Mouse (Mus musculus): Measurements from ENCODE around the gene Hbb-bh1. TPM values are rescaled to one million over a fixed set of nuclear protein-coding genes. Genes with fewer than 3 reads are reported as not detected.

Gene Hbb-bh1
- total and polyA plus RNA-seq, 3 experiments, result 0.15 TPM; not detected in 2

- peak; percentile 77 for DNase-seq (ENCODE audit: low read depth, low spot score)
- Histone ChIP-seq H3K36me3 (ENCODE audit: control insufficient read depth in 1 of 2, insufficient read depth in 2 of 2, low read length in 2 of 2) (peaks cover 0 to 25% of the 10 kb centered on the region in 2 experiments; a peak in 2 of 4 replicates), H3K27ac (ENCODE audit: control insufficient read depth, low read depth, low read length) (no peak overlapping the region), H3K79me2 (ENCODE audit: control insufficient read depth, insufficient read depth, low read length, poor library complexity) (no peaks in the 10 kb centered on the region; the same call in 1 of the 2 replicates), H3K9ac (ENCODE audit: control insufficient read depth, low read depth, low read length, poor library complexity, severe bottlenecking) (no peak overlapping the region), H3K4me1 (ENCODE audit: control insufficient read depth in 1 of 2, insufficient read depth in 2 of 2, low read length in 2 of 2) (peaks cover 15 to 28% of the 10 kb centered on the region in 2 experiments), H3K4me3 (ENCODE audit: control insufficient read depth in 1 of 2, insufficient read depth in 1 of 2, low read depth in 2 of 2, low read length in 2 of 2) (no peak overlapping the region), H3K9me3 (replicated peaks; ENCODE audit: insufficient read depth, low read length) (no peaks in the 10 kb centered on the region), H3K27me3 (ENCODE audit: control insufficient read depth in 1 of 2, insufficient read depth in 2 of 2, low read length in 2 of 2) (no peaks in the 10 kb centered on the region)
- TF ChIP-seq SMC3 (IDR thresholded peaks at IDR 0.05; ENCODE audit: low read depth, low read length), result peak; percentile 79
- TF ChIP-seq HCFC1 (IDR thresholded peaks at IDR 0.05; ENCODE audit: low read depth, low read length), result no peak
- peak; percentile 91 for TF ChIP-seq ZC3H11A (IDR thresholded peaks at IDR 0.05; ENCODE audit: low read depth, low read length)
- peak; percentile 76 for TF ChIP-seq RAD21 (IDR thresholded peaks at IDR 0.05; ENCODE audit: low read depth, low read length)
- TF ChIP-seq CTCF (IDR thresholded peaks at IDR 0.05 in 2 of 3, conservative IDR thresholded peaks at IDR 0.05 in 1 of 3; ENCODE audit: control insufficient read depth in 1 of 3, insufficient read depth in 1 of 3, low read depth in 2 of 3, low read length in 3 of 3, poor library complexity in 1 of 3, severe bottlenecking in 1 of 3), result peak in 2 of 3 experiments; percentile 37 to 58; a peak in 4 of 6 replicates
- no peak for TF ChIP-seq ZNF384 (IDR thresholded peaks at IDR 0.05; ENCODE audit: low read depth, low read length)
- TF ChIP-seq MYC (IDR thresholded peaks at IDR 0.05; ENCODE audit: low read depth, low read length), result no peak
These were observed 30.1 kb upstream of the Hbb-bh1 start for GRCm38 (mm10) chr7:103873064-103873463.

DNA sequence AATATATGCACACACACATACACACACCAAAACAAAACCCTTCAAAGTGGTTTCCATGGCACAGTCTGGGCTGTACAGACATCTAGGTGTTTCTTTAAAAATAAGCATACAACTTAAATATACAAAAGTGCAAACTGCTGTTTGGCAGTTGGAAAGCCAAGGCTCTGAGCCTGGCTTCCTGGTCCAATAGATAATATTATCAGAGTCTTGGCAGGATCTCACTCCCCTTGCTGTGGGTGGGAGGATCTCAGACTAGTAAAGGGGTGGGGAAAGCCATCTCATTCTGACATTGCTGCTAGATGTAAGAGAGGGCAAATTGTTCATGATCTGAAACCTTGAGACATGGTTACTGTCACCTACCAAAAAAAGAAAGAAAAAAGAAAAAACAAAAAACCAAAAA lies 27.7 kb upstream of the Hbb-bh1 start:
- peaks cover 0 to 31% of the 10 kb centered on the region in 2 experiments; a peak in 2 of 4 replicates for H3K36me3 ChIP-seq (ENCODE audit: control insufficient read depth in 1 of 2, insufficient read depth in 2 of 2, low read length in 2 of 2)
- peak overlapping the region; percentile 56 for H3K9ac ChIP-seq (ENCODE audit: control insufficient read depth, low read depth, low read length, poor library complexity, severe bottlenecking)
- H3K4me3 ChIP-seq (ENCODE audit: control insufficient read depth in 1 of 2, insufficient read depth in 1 of 2, low read depth in 2 of 2, low read length in 2 of 2), result peak overlapping the region in 1 of 2 experiments; percentile 8; a peak in 1 of 4 replicates
- no peaks in the 10 kb centered on the region; the same call in 1 of the 2 replicates for H3K79me2 ChIP-seq (ENCODE audit: control insufficient read depth, insufficient read depth, low read length, poor library complexity)
- H3K4me1 ChIP-seq (ENCODE audit: control insufficient read depth in 1 of 2, insufficient read depth in 2 of 2, low read length in 2 of 2), result peaks cover 18 to 28% of the 10 kb centered on the region in 2 experiments
- DNase-seq (ENCODE audit: low read depth, low spot score), result peak; percentile 94
- no peaks in the 10 kb centered on the region for H3K27me3 ChIP-seq (ENCODE audit: control insufficient read depth in 1 of 2, insufficient read depth in 2 of 2, low read length in 2 of 2)
- TF ChIP-seq NELFE (IDR thresholded peaks at IDR 0.05; ENCODE audit: low read depth, low read length) (no peak), ZC3H11A (IDR thresholded peaks at IDR 0.05; ENCODE audit: low read depth, low read length) (no peak), MEF2A (IDR thresholded peaks at IDR 0.05; ENCODE audit: extremely low read depth, insufficient replicate concordance, low read depth, low read length, poor library complexity, severe bottlenecking) (no peak), TBP (IDR thresholded peaks at IDR 0.05; ENCODE audit: low read depth, low read length) (0 out of 2 replicates have a peak, but pooled peaks have one; percentile 36), KAT2A (conservative IDR thresholded peaks at IDR 0.05; ENCODE audit: low read depth, low read length) (no peak), RAD21 (IDR thresholded peaks at IDR 0.05; ENCODE audit: low read depth, low read length) (no peak), TAL1 (IDR thresholded peaks at IDR 0.05; ENCODE audit: low read length) (peak; percentile 93), SIN3A (IDR thresholded peaks at IDR 0.05; ENCODE audit: low read length) (0 out of 2 replicates have a peak, but pooled peaks have one; percentile 40), SMC3 (IDR thresholded peaks at IDR 0.05; ENCODE audit: low read depth, low read length) (no peak), MYB (IDR thresholded peaks at IDR 0.05; ENCODE audit: low read depth, low read length) (peak; percentile 94), ZNF384 (IDR thresholded peaks at IDR 0.05; ENCODE audit: low read depth, low read length) (peak; percentile 68), POLR2A (IDR thresholded peaks at IDR 0.05; ENCODE audit: control insufficient read depth in 1 of 2, insufficient read depth in 1 of 2, low read depth in 1 of 2, low read length in 2 of 2, poor library complexity in 1 of 2) (peak in 1 of 2 experiments; percentile 42; a peak in 1 of 4 replicates), ELF1 (IDR thresholded peaks at IDR 0.05; ENCODE audit: low read depth, low read length) (0 out of 2 replicates have a peak, but pooled peaks have one; percentile 32), TCF12 (IDR thresholded peaks at IDR 0.05; ENCODE audit: low read depth, low read length) (peak; percentile 94), CHD2 (IDR thresholded peaks at IDR 0.05; ENCODE audit: low read length) (no peak), ZKSCAN1 (IDR thresholded peaks at IDR 0.05; ENCODE audit: low read depth, low read length) (no peak), MYC (IDR thresholded peaks at IDR 0.05; ENCODE audit: low read depth, low read length) (no peak), ETS1 (IDR thresholded peaks at IDR 0.05; ENCODE audit: low read depth, low read length) (peak; percentile 87), MAFK (IDR thresholded peaks at IDR 0.05; ENCODE audit: borderline replicate concordance, low read depth, low read length) (no peak), EP300 (IDR thresholded peaks at IDR 0.05; ENCODE audit: low read depth in 1 of 2, low read length in 2 of 2) (peak; percentile 93 to 95), RCOR1 (IDR thresholded peaks at IDR 0.05; ENCODE audit: low read depth, low read length) (peak; percentile 45), GATA1 (IDR thresholded peaks at IDR 0.05; ENCODE audit: low read depth, low read length) (peak; percentile 94), GABPA (IDR thresholded peaks at IDR 0.05; ENCODE audit: low read depth, low read length) (no peak), JUND (IDR thresholded peaks at IDR 0.05; ENCODE audit: low read depth, low read length) (0 out of 2 replicates have a peak, but pooled peaks have one; percentile 36), E2F4 (IDR thresholded peaks at IDR 0.05; ENCODE audit: borderline replicate concordance, low read depth, low read length) (no peak)
- H3K9me3 ChIP-seq (replicated peaks; ENCODE audit: insufficient read depth, low read length), result no peaks in the 10 kb centered on the region
- H3K27ac ChIP-seq (ENCODE audit: control insufficient read depth, low read depth, low read length), result peak overlapping the region; percentile 100
